Mouse (Mus musculus) bone marrow macrophage, adult 2 months (primary cell): Measurements from ENCODE around the gene Lrch1.

Experiments used
- CTCF ChIP-seq: IDR thresholded peaks from 2 replicates; pipeline ENCODE4 v1.5.1; 2012; ENCODE audit warnings: low read depth, mild to moderate bottlenecking, low read length, moderate library complexity
- POLR2A ChIP-seq: IDR thresholded peaks from 2 replicates; pipeline ENCODE4 v1.6.1; 2012; ENCODE audit warnings: mild to moderate bottlenecking, low read depth, low read length, borderline replicate concordance

- TF ChIP-seq CTCF (no peak), POLR2A (no peak)
Observed at GRCm38 (mm10) chr14:74877287-74877686, 70.4 kb downstream of the Lrch1 start.
